Mouse (Mus musculus): Measurements from ENCODE around the gene Tas2r126. TPM values are rescaled to one million over a fixed set of nuclear protein-coding genes. Genes with fewer than 3 reads are reported as not detected.
"Not testable (repeated sequence)": the region's sequence is repeated elsewhere in the genome, so short reads cannot be mapped to it uniquely, and the experiment has no call there.

Gene Tas2r126
- polyA plus RNA-seq, 1 experiment from 2014 or later: not detected

- no peak overlapping the region for H3K4me2 ChIP-seq
- no peaks in the 10 kb centered on the region for H3K27me3 ChIP-seq
- H3K4me3 ChIP-seq: no peak overlapping the region
- WGBS: 89% methylated on average over 4 of the region's 4 CpGs
- ATAC-seq: no peak
- H3K36me3 ChIP-seq (ENCODE audit: poor library complexity, severe bottlenecking): no peaks in the 10 kb centered on the region
- H3K9ac ChIP-seq: no peak overlapping the region
- H3K4me1 ChIP-seq: no peaks in the 10 kb centered on the region
- no peaks in the 10 kb centered on the region for H3K9me3 ChIP-seq (replicated peaks)
- no peak overlapping the region for H3K27ac ChIP-seq
These were observed 8.0 kb upstream of the Tas2r126 start for GRCm38 (mm10) chr6:42426337-42426736.

- H3K36me3 ChIP-seq (ENCODE audit: poor library complexity, severe bottlenecking): no peaks in the 10 kb centered on the region
- 74% methylated on average over 2 of the region's 2 CpGs for WGBS
- H3K4me1 ChIP-seq: no peaks in the 10 kb centered on the region
- no peak overlapping the region for H3K9ac ChIP-seq
- no peak for ATAC-seq
- H3K27me3 ChIP-seq: no peaks in the 10 kb centered on the region
- no peaks in the 10 kb centered on the region for H3K9me3 ChIP-seq (replicated peaks)
- H3K27ac ChIP-seq: no peak overlapping the region
- H3K4me2 ChIP-seq: no peak overlapping the region
- no peak overlapping the region for H3K4me3 ChIP-seq
These were observed 781 bp upstream of the Tas2r126 start for GRCm38 (mm10) chr6:42433554-42433953.

- H3K4me2 ChIP-seq: no peak overlapping the region
- H3K4me1 ChIP-seq: no peaks in the 10 kb centered on the region
- no peaks in the 10 kb centered on the region for H3K36me3 ChIP-seq (ENCODE audit: poor library complexity, severe bottlenecking)
- H3K9ac ChIP-seq: no peak overlapping the region
- H3K27ac ChIP-seq: no peak overlapping the region
- 68% methylated on average over 2 of the region's 2 CpGs for WGBS
- H3K9me3 ChIP-seq (replicated peaks): no peaks in the 10 kb centered on the region
- no peak overlapping the region for H3K4me3 ChIP-seq
- ATAC-seq: no peak
- no peaks in the 10 kb centered on the region for H3K27me3 ChIP-seq
These were observed 1.2 kb downstream of the Tas2r126 start for GRCm38 (mm10) chr6:42435490-42435889.

GRCm38 (mm10) chr6:42441395-42441794, 7.1 kb downstream of the Tas2r126 start:
- Histone ChIP-seq H3K36me3 (ENCODE audit: poor library complexity, severe bottlenecking) (no peaks in the 10 kb centered on the region), H3K4me2 (no peak overlapping the region), H3K27ac (no peak overlapping the region), H3K27me3 (no peaks in the 10 kb centered on the region), H3K9ac (no peak overlapping the region), H3K9me3 (replicated peaks) (no peaks in the 10 kb centered on the region), H3K4me1 (no peaks in the 10 kb centered on the region), H3K4me3 (no peak overlapping the region)
- 86% methylated on average over 2 of the region's 2 CpGs for WGBS
- ATAC-seq: no peak

- Histone ChIP-seq H3K9ac (no peak overlapping the region), H3K4me2 (no peak overlapping the region), H3K4me3 (no peak overlapping the region), H3K27ac (no peak overlapping the region), H3K9me3 (replicated peaks) (no peaks in the 10 kb centered on the region), H3K4me1 (no peaks in the 10 kb centered on the region), H3K27me3 (no peaks in the 10 kb centered on the region), H3K36me3 (ENCODE audit: poor library complexity, severe bottlenecking) (no peaks in the 10 kb centered on the region)
- WGBS: 91% methylated on average over 2 of the region's 2 CpGs
- ATAC-seq: no peak
These were observed 10.2 kb downstream of the Tas2r126 start for GRCm38 (mm10) chr6:42444491-42444890.

- no peaks in the 10 kb centered on the region for H3K4me1 ChIP-seq
- no peaks in the 10 kb centered on the region for H3K36me3 ChIP-seq (ENCODE audit: poor library complexity, severe bottlenecking)
- no peak overlapping the region for H3K4me2 ChIP-seq
- H3K27me3 ChIP-seq: no peaks in the 10 kb centered on the region
- 83% methylated on average over 2 of the region's 2 CpGs for WGBS
- no peak for ATAC-seq
- no peak overlapping the region for H3K4me3 ChIP-seq
- no peak overlapping the region for H3K9ac ChIP-seq
- H3K27ac ChIP-seq: no peak overlapping the region
- no peaks in the 10 kb centered on the region for H3K9me3 ChIP-seq (replicated peaks)
These were observed 13.0 kb downstream of the Tas2r126 start for GRCm38 (mm10) chr6:42447381-42447780.

- Histone ChIP-seq H3K4me2 (no peak within 1 kb of the TSS), H3K4me1 (no peaks in the 10 kb centered on the region), H3K27me3 (no peaks in the 10 kb centered on the region), H3K9me3 (replicated peaks) (no peaks in the 10 kb centered on the region), H3K36me3 (ENCODE audit: poor library complexity, severe bottlenecking) (no peaks in the 10 kb centered on the region), H3K27ac (no peak within 1 kb of the TSS), H3K9ac (no peak within 1 kb of the TSS), H3K4me3 (no peak within 1 kb of the TSS)
- 91% methylated on average over 1 of the region's 1 CpGs for WGBS
- ATAC-seq: no peak
These were observed 30.8 kb downstream of the Tas2r126 start, which contains the start of gene Olfr458 for GRCm38 (mm10) chr6:42465096-42465495. Gene Olfr458 (minus strand): TSS chr6:42465196.

- no peak overlapping the region for H3K4me2 ChIP-seq
- H3K27me3 ChIP-seq: no peaks in the 10 kb centered on the region
- WGBS: 87% methylated on average over 4 of the region's 4 CpGs
- no peaks in the 10 kb centered on the region for H3K36me3 ChIP-seq (ENCODE audit: poor library complexity, severe bottlenecking)
- H3K9me3 ChIP-seq (replicated peaks): no peaks in the 10 kb centered on the region
- H3K4me3 ChIP-seq: no peak overlapping the region
- no peak overlapping the region for H3K27ac ChIP-seq
- no peak for ATAC-seq
- H3K9ac ChIP-seq: no peak overlapping the region
- H3K4me1 ChIP-seq: no peaks in the 10 kb centered on the region
These were observed 36.2 kb downstream of the Tas2r126 start for GRCm38 (mm10) chr6:42470542-42470941.

DNA sequence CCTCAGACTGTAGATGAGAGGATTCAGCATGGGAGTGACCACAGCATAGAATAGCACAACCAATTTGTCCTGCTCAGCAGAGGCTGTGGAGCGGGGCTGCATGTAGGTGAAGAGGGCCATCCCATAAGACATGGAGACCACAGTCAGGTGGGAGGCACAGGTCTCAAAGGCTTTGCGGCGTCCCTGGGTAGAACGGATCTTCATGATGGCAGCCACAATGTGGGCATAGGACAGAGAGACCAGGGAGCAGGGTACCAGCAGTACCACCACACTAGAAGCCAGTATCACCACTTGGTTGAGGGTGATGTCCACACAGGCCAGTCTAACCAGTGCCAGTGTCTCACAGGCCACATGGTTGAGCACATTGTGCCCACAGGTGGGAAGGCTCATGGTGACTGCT, 37.0 kb downstream of the Tas2r126 start:
- not testable (repeated sequence) for H3K4me1 ChIP-seq; H3K9ac ChIP-seq; H3K4me3 ChIP-seq; ATAC-seq; H3K9me3 ChIP-seq (replicated peaks); H3K36me3 ChIP-seq (ENCODE audit: poor library complexity, severe bottlenecking); H3K27me3 ChIP-seq; H3K4me2 ChIP-seq; H3K27ac ChIP-seq
- WGBS: 95% methylated on average over 4 of the region's 4 CpGs

DNA sequence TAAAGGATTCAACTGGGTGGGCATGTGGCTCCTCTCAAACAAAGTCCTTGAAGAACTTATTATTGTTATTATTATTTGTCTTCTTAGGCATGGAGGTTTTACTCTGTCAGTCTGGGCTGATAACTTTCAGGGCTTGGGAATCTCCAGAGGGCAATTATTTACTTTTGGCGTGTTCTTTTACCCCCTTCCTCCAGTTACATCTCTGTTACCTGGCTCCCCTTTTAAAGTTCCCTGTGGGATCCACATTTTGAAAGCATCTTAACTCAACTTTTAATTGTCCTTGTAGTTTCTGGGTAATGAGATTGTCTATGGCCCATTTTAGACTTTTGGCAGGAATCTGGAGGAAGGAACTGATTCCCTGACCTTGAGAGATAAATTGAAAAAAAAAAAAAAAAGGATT, 41.9 kb downstream of the Tas2r126 start, which contains the start of gene Olfr457:
TSS of gene Olfr457 (minus strand) at position 101 of the 400 bp plus-strand sequence.
- Histone ChIP-seq H3K36me3 (ENCODE audit: poor library complexity, severe bottlenecking) (no peaks in the 10 kb centered on the region), H3K4me1 (no peaks in the 10 kb centered on the region), H3K9ac (no peak within 1 kb of the TSS), H3K4me3 (no peak within 1 kb of the TSS), H3K4me2 (no peak within 1 kb of the TSS), H3K27ac (no peak within 1 kb of the TSS), H3K9me3 (replicated peaks) (no peaks in the 10 kb centered on the region), H3K27me3 (no peaks in the 10 kb centered on the region)
- WGBS: 96% methylated on average over 1 of the region's 1 CpGs
- no peak for ATAC-seq

DNA sequence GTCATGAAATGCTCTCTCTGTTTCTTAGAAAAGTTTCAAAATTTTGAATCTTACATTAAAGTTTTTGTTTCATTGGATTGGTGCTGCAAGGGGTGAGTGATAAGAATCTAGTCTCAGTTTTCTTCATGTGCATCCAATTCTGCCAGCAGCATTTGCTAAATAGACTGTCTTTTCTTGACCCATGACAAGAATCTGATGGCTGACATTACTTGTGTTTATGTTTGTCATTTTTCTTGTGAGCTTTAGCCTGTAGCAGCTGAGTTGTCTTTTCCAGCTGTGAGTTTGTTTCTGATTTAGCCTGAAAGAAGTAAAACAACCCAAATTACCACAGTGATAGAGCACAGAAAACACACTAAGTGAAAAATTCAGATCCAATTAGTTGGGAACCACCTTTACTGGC, 50.3 kb downstream of the Tas2r126 start:
- no peaks in the 10 kb centered on the region for H3K4me1 ChIP-seq
- no peak for ATAC-seq
- H3K36me3 ChIP-seq (ENCODE audit: poor library complexity, severe bottlenecking): no peaks in the 10 kb centered on the region
- H3K27me3 ChIP-seq: no peaks in the 10 kb centered on the region
- no peak overlapping the region for H3K27ac ChIP-seq
- H3K9ac ChIP-seq: no peak overlapping the region
- H3K4me2 ChIP-seq: no peak overlapping the region
- no peak overlapping the region for H3K4me3 ChIP-seq
- H3K9me3 ChIP-seq (replicated peaks): no peaks in the 10 kb centered on the region
